Mouse (Mus musculus) embryo, embryonic 11.5 days (tissue): Measurements from ENCODE around the gene Pyroxd1.
"Not testable (repeated sequence)": the region's sequence is repeated elsewhere in the genome, so short reads cannot be mapped to it uniquely, and the experiment has no call there.

Experiments
- DNase-seq: peaks from one replicate; pipeline ENCODE4 v3.0.0-alpha.2; 2012; ENCODE audit warnings: low read depth, low spot score

Pyroxd1 gene

GRCm38 (mm10) chr6:142345440-142346038 lies at the start of gene Pyroxd1:
TSS of gene Pyroxd1 (plus strand) at chr6:142345654.
- peak; percentile 82 for DNase-seq

- no peak for DNase-seq
Measured at GRCm38 (mm10) chr6:142298098-142298497, 47.4 kb upstream of the Pyroxd1 start, which contains the start of gene Iapp. TSS of gene Iapp (plus strand) at chr6:142298423.

GRCm38 (mm10) chr6:142305076-142305475 lies 40.4 kb upstream of the Pyroxd1 start:
- DNase-seq, result no peak

- DNase-seq, result no peak
Measured at GRCm38 (mm10) chr6:142314285-142314684, 31.2 kb upstream of the Pyroxd1 start.

- DNase-seq, result no peak
Measured at GRCm38 (mm10) chr6:142317106-142317505, 28.3 kb upstream of the Pyroxd1 start.

- DNase-seq, result no peak
Measured at GRCm38 (mm10) chr6:142322881-142323280, 22.6 kb upstream of the Pyroxd1 start, which contains the start of gene Slco1a5. TSS of gene Slco1a5 (minus strand) at chr6:142322981.

- no peak for DNase-seq
Measured at GRCm38 (mm10) chr6:142326598-142326997, 18.9 kb upstream of the Pyroxd1 start.

- no peak for DNase-seq
Measured at GRCm38 (mm10) chr6:142329201-142329600, 16.3 kb upstream of the Pyroxd1 start.

GRCm38 (mm10) chr6:142338961-142339360 lies 6.5 kb upstream of the Pyroxd1 start:
- DNase-seq, result no peak

GRCm38 (mm10) chr6:142339576-142339975 lies 5.9 kb upstream of the Pyroxd1 start:
- DNase-seq, result no peak

- peak; percentile 31 for DNase-seq
Measured at GRCm38 (mm10) chr6:142343561-142343960, 1.9 kb upstream of the Pyroxd1 start.

- DNase-seq, result no peak
Measured at GRCm38 (mm10) chr6:142346181-142347110, 992 bp downstream of the Pyroxd1 start.

- no peak for DNase-seq
Measured at GRCm38 (mm10) chr6:142347431-142348385, 2.3 kb downstream of the Pyroxd1 start.

GRCm38 (mm10) chr6:142352099-142352498 lies 6.6 kb downstream of the Pyroxd1 start:
- not testable (repeated sequence) for DNase-seq

GRCm38 (mm10) chr6:142357106-142357505 lies 11.7 kb downstream of the Pyroxd1 start:
- DNase-seq, result no peak

GRCm38 (mm10) chr6:142362036-142362435 lies 16.6 kb downstream of the Pyroxd1 start:
- DNase-seq, result no peak

GRCm38 (mm10) chr6:142363019-142363576 lies 17.6 kb downstream of the Pyroxd1 start:
- no peak for DNase-seq

GRCm38 (mm10) chr6:142365742-142366472 lies 20.5 kb downstream of the Pyroxd1 start:
- no peak for DNase-seq

GRCm38 (mm10) chr6:142366473-142367018 lies 21.1 kb downstream of the Pyroxd1 start:
- DNase-seq, result no peak

GRCm38 (mm10) chr6:142367565-142367964 lies 22.1 kb downstream of the Pyroxd1 start:
- no peak for DNase-seq
